Mouse (Mus musculus) kidney, postnatal 36 days (tissue): Measurements from ENCODE around the gene Kansl1l.

Experiments
- DNase-seq, 2 experiments: peaks; one replicate each; pipeline ENCODE4 v3.0.0; 2021 to 2022; ENCODE audit warnings: mixed read lengths in 2 of 2

Kansl1l gene

DNA sequence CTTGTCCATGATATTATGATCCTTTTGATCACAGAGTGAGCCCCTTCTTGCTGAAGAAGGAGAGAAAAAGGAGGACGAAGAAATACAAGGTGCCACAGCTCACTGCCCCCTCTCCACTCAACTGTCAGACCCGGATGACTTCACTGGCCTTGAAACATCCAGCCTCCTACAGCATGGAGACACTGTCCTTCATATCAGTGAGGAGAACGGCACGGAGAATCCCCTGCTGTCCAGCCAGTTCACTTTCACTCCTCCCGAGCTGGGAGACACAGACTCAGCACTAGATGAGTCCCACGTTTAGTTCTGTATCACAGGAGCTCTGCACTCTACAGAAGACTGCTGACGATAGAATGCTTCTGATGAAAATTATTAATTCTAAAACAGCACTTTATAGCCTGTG lies 122.1 kb downstream of the Kansl1l start:
- no peak for DNase-seq

DNA sequence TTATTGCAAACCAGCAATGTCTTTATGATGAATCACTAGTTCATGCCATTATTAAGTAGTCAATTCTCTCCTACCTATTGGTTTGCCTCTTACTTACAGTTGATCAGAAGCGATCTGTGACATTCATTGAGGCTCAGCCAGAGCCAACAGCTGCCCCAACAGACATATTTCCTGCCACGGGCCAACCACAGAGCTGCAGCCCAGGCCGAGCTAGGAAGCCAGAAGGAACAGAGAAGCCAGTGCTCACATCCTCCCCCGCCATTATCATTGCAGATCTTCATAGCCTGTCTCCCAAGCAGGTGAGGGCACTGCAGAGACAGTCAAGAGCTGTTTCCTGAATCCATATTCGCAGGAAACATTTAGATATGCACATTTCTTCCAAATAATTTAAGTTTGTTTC lies 123.1 kb downstream of the Kansl1l start:
- no peak for DNase-seq

DNA sequence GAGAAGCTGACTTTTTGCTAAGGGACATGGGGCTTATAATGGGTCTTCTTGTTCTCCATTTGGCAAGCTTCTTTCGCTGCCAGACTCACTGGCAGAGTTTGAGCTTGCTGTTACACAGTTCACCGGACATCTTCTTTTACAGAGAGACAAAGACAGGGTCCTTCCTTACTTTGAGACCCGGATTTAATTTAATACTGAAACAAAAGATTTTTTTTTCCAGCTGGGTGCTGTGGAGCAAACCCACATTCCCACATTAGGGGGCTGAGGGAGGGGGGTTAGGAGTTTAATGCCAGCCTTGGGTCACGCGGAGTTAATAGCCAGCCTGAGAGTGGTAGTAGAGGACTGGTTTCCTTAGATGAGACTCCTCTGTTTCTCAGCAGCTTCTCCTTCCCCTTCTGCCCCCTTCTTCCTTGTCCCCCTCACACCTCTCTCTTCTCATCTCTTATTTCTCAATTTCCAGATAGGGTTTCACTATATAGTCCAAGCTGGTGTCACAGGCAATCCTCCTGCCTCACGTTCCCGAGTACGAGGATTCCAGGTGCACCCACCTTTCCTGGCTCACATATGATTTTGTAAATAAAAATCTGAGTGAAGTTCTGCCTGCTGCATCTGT lies 124.5 kb downstream of the Kansl1l start:
- DNase-seq: no peak

GRCm38 (mm10) chr1:66692308-66692707 lies 125.1 kb downstream of the Kansl1l start:
- no peak for DNase-seq

- no peak for DNase-seq
These were observed 125.6 kb downstream of the Kansl1l start for GRCm38 (mm10) chr1:66691772-66692171.

GRCm38 (mm10) chr1:66682974-66683373 lies 134.4 kb downstream of the Kansl1l start:
- no peak for DNase-seq

DNA sequence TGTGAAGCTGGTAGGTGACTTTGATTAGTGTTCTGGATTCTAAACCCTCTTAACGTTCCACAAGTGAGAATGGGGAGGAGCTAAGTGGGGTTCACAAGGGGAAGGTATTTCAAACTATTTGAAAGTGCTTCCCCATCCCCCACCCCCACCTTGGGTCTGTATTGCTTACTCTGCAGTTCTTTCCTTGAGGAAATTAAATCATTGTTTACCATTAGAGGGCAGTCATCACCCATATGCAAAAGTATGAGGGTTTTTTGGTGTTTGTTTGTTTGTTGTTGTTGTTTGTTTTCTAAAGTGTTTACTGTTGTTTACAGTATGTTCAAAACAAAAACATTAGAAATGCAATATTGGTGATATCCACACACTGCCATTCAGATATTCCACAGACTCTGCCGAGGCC lies 138.7 kb downstream of the Kansl1l start:
- DNase-seq: no peak

GRCm38 (mm10) chr1:66677928-66678327 lies 139.4 kb downstream of the Kansl1l start:
- DNase-seq: no peak

DNA sequence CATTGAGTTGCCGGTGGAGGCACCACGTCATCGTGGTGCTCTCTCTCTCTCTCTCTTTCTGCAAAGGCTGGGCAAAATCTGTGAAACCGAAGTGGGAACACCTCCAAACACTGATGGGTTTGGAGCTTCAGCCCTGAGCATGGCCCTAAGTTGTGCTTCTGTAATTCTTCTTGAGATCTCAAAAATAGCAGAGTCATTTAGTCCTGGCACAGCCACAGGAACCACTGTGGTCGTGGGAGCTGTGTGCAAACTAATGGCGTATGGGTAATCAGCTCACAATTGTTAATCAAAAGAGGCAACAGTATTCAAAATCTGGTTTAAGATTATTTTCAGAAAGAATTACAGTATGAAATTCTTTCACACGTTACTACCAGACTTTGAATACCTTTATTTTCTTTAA lies 144.6 kb downstream of the Kansl1l start:
- no peak for DNase-seq

DNA sequence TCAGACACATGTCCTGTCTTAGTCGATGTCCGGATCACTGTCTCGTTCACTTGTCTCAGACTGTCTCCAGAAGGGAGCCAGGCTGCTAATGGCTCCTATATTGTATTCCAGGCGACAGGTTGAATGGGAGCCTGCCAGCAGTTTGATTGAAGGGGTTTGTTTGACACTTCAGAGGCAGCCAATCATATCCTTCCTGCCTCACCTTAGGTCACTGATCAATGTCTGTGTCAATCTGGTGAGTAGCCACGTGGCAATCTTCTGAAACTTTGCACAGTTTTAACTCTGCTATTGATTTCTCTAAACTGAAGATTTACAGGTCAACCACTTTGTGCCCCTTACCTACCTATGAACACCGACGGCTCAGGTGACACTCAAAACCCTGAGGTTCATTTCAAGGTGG lies 145.9 kb downstream of the Kansl1l start:
- DNase-seq: no peak
